Mouse (Mus musculus): ENCODE results near the gene Mgat4e. TPM values are rescaled to one million over a fixed set of nuclear protein-coding genes. Genes with fewer than 3 reads are reported as not detected.

Gene Mgat4e
- polyA plus RNA-seq, 1 experiment, result 1.3 TPM

GRCm38 (mm10) chr1:134492276-134492675, 57.2 kb downstream of the Mgat4e start:
- H3K4me1 ChIP-seq (ENCODE audit: control insufficient read depth, insufficient read depth, low read length), result peaks cover 1% of the 10 kb centered on the region
- no peak for TF ChIP-seq POLR2A (IDR thresholded peaks at IDR 0.05; ENCODE audit: insufficient read depth, low read length)
- TF ChIP-seq EP300 (IDR thresholded peaks at IDR 0.05; ENCODE audit: insufficient read depth, low read depth, low read length), result no peak
- TF ChIP-seq CTCF (IDR thresholded peaks at IDR 0.05; ENCODE audit: low read depth, low read length), result no peak
- H3K36me3 ChIP-seq (ENCODE audit: control insufficient read depth, insufficient read depth, low read length, poor library complexity, severe bottlenecking), result peaks cover 21% of the 10 kb centered on the region
- H3K27ac ChIP-seq (ENCODE audit: insufficient read depth, low read length), result peak overlapping the region; percentile 87
- no peaks in the 10 kb centered on the region for H3K27me3 ChIP-seq (ENCODE audit: control insufficient read depth, insufficient read depth, low read length, poor library complexity, severe bottlenecking)
- H3K4me3 ChIP-seq (ENCODE audit: low read depth, low read length), result peak overlapping the region; percentile 63
- no peaks in the 10 kb centered on the region for H3K9me3 ChIP-seq (replicated peaks; ENCODE audit: control insufficient read depth, insufficient read depth, low read length, poor library complexity, severe bottlenecking)
- H3K9ac ChIP-seq (ENCODE audit: low read depth, poor library complexity, severe bottlenecking), result 0 out of 2 replicates have a peak overlapping the region, but pooled peaks have one; percentile 43

Other genes with a start within 250 kb of the Mgat4e start
- gene Ppfia4, start 216.8 kb downstream of the Mgat4e start, polyA plus RNA-seq (2011; ENCODE audit: insufficient read depth, insufficient read length, low read depth, missing spikeins), result 8.8 and 11.0 TPM in 2 replicates
- gene Tmem183a, start 187.7 kb downstream of the Mgat4e start, polyA plus RNA-seq (2011; ENCODE audit: insufficient read depth, insufficient read length, low read depth, missing spikeins), result 105 and 110 TPM in 2 replicates
- not detected in 2 replicates for gene 4933406M09Rik, start 163.7 kb downstream of the Mgat4e start, polyA plus RNA-seq (2011; ENCODE audit: insufficient read depth, insufficient read length, low read depth, missing spikeins)
- 70.8 and 81.3 TPM in 2 replicates for gene Cyb5r1, start 144.1 kb downstream of the Mgat4e start, polyA plus RNA-seq (2011; ENCODE audit: insufficient read depth, insufficient read length, low read depth, missing spikeins)
- gene Adipor1, start 134.3 kb downstream of the Mgat4e start, polyA plus RNA-seq (2011; ENCODE audit: insufficient read depth, insufficient read length, low read depth, missing spikeins), result 118 and 119 TPM in 2 replicates
- gene Klhl12, start 94.2 kb downstream of the Mgat4e start, polyA plus RNA-seq (2011; ENCODE audit: insufficient read depth, insufficient read length, low read depth, missing spikeins), result 42.9 and 46.5 TPM in 2 replicates
- 21.8 and 22.7 TPM in 2 replicates for gene Rabif, start 55.0 kb downstream of the Mgat4e start, polyA plus RNA-seq (2011; ENCODE audit: insufficient read depth, insufficient read length, low read depth, missing spikeins)
- 161 and 181 TPM in 2 replicates for gene Kdm5b, start 10.5 kb upstream of the Mgat4e start, polyA plus RNA-seq (2011; ENCODE audit: insufficient read depth, insufficient read length, low read depth, missing spikeins)
- gene Syt2, start 97.0 kb upstream of the Mgat4e start, polyA plus RNA-seq (2011; ENCODE audit: insufficient read depth, insufficient read length, low read depth, missing spikeins), result 0.12 TPM in 1 of 2 replicates, not detected in the other